Mouse (Mus musculus) liver, adult 2 months (tissue): ENCODE results near the gene Armh4. TPM values are rescaled to one million over a fixed set of nuclear protein-coding genes. Genes with fewer than 3 reads are reported as not detected.

Source experiments
- DNase-seq: peaks from one replicate; pipeline ENCODE4 v3.0.0-alpha.2; 2011; ENCODE audit warnings: low read depth, low spot score; ENCODE audit errors: extremely low read depth
- H3K27ac ChIP-seq: fragments of 200-500 bp; replicated peaks from 2 replicates; pipeline ENCODE4 v1.5.1; 2012; ENCODE audit warnings: low read depth, mild to moderate bottlenecking, control low read depth, inconsistent platforms, low read length; ENCODE audit not compliant: insufficient read depth
- H3K27me3 ChIP-seq: fragments of 200-500 bp; 2 replicates; pipeline ENCODE4 v1.6.1; 2012; ENCODE audit warnings: mild to moderate bottlenecking, moderate library complexity, low read length, inconsistent platforms; ENCODE audit not compliant: control insufficient read depth, insufficient read depth
- H3K36me3 ChIP-seq: fragments of 200-500 bp; 2 replicates; pipeline ENCODE4 v1.6.1; 2012; ENCODE audit warnings: low read length, inconsistent platforms; ENCODE audit not compliant: control insufficient read depth, insufficient read depth
- H3K4me1 ChIP-seq: fragments of 200-500 bp; 2 replicates; pipeline ENCODE4 v1.6.1; 2011; ENCODE audit warnings: low read length; ENCODE audit not compliant: control insufficient read depth, insufficient read depth
- H3K4me3 ChIP-seq: fragments of 200-500 bp; 2 replicates; pipeline ENCODE4 v1.5.1; 2011; ENCODE audit warnings: low read depth, mild to moderate bottlenecking, control low read depth, low read length, moderate library complexity; ENCODE audit not compliant: insufficient read depth
- H3K79me2 ChIP-seq: fragments of 200-500 bp; 2 replicates; pipeline ENCODE4 v1.6.1; 2012; ENCODE audit warnings: inconsistent platforms, mild to moderate bottlenecking, low read length, moderate library complexity; ENCODE audit not compliant: control insufficient read depth, insufficient read depth
- H3K9ac ChIP-seq: fragments of 200-500 bp; 2 replicates; pipeline ENCODE4 v1.6.1; 2012; ENCODE audit warnings: low read depth, mild to moderate bottlenecking, control low read depth, inconsistent platforms, low read length
- CTCF ChIP-seq: fragments of 200-500 bp; IDR thresholded peaks from 2 replicates; pipeline ENCODE4 v1.5.1; 2011; ENCODE audit warnings: low read depth, low read length, control low read depth
- POLR2A ChIP-seq: fragments of 200-500 bp; IDR thresholded peaks from 2 replicates; pipeline ENCODE4 v1.6.1; 2011; ENCODE audit warnings: low read length, control low read depth; ENCODE audit not compliant: insufficient read depth; ENCODE audit errors: extremely low read depth
- WGBS: fragments of 180-500 bp; shearing (Covaris S2); methylation state at CpG from one replicate; pipeline ENCODE4 v1.1.7; 2018; 5-methylcytosine and 5-hydroxymethylcytosine counted together
- polyA plus RNA-seq: library from polyadenylated mRNA; depleted of rRNA; stranded (reverse); fragments of >200 nt; gene quantifications from 2 replicates; pipeline ENCODE4 v1.2.3, GENCODE M21; 2012
- total RNA-seq: library from RNA; depleted of rRNA; stranded (reverse); fragments of >200 nt; gene quantifications from 2 replicates; pipeline ENCODE4 v1.2.3, GENCODE M21; 2014

Gene Armh4
- total and polyA plus RNA-seq, 2 experiments = 0.02 to 0.09 TPM

- Histone ChIP-seq H3K9ac (no peak overlapping the region), H3K79me2 (no peaks in the 10 kb centered on the region), H3K27me3 (no peaks in the 10 kb centered on the region), H3K27ac (no peak overlapping the region), H3K4me1 (no peaks in the 10 kb centered on the region), H3K4me3 (no peak overlapping the region), H3K36me3 (no peaks in the 10 kb centered on the region)
- TF ChIP-seq POLR2A = no peak
- no peak for TF ChIP-seq CTCF
- WGBS = 81% methylated on average over 7 of the region's 7 CpGs
- DNase-seq = no peak
Observed at GRCm38 (mm10) chr14:49739328-49739727, 43.9 kb downstream of the Armh4 start.

GRCm38 (mm10) chr14:49738441-49739088 is 44.6 kb downstream of the Armh4 start:
- no peaks in the 10 kb centered on the region for H3K4me1 ChIP-seq
- DNase-seq = no peak
- H3K9ac ChIP-seq = no peak overlapping the region
- H3K36me3 ChIP-seq = no peaks in the 10 kb centered on the region
- no peaks in the 10 kb centered on the region for H3K79me2 ChIP-seq
- H3K4me3 ChIP-seq = no peak overlapping the region
- H3K27me3 ChIP-seq = no peaks in the 10 kb centered on the region
- WGBS = 39% methylated on average over 2 of the region's 2 CpGs
- no peak for TF ChIP-seq POLR2A
- TF ChIP-seq CTCF = no peak
- no peak overlapping the region for H3K27ac ChIP-seq

GRCm38 (mm10) chr14:49733950-49734349 is 49.2 kb downstream of the Armh4 start:
- H3K27me3 ChIP-seq = no peaks in the 10 kb centered on the region
- TF ChIP-seq CTCF (peak; percentile 30; the same call in 1 of the 2 replicates), POLR2A (no peak)
- no peak overlapping the region for H3K27ac ChIP-seq
- no peak overlapping the region for H3K9ac ChIP-seq
- H3K4me3 ChIP-seq = no peak overlapping the region
- DNase-seq = peak; percentile 3
- no peaks in the 10 kb centered on the region for H3K79me2 ChIP-seq
- H3K4me1 ChIP-seq = no peaks in the 10 kb centered on the region
- no peaks in the 10 kb centered on the region for H3K36me3 ChIP-seq

- Histone ChIP-seq H3K9ac (no peak overlapping the region), H3K27ac (no peak overlapping the region), H3K27me3 (no peaks in the 10 kb centered on the region), H3K79me2 (no peaks in the 10 kb centered on the region), H3K4me1 (no peaks in the 10 kb centered on the region), H3K4me3 (no peak overlapping the region), H3K36me3 (no peaks in the 10 kb centered on the region)
- DNase-seq = no peak
- 28% methylated on average over 4 of the region's 4 CpGs for WGBS
- TF ChIP-seq CTCF = peak; percentile 28; the same call in 1 of the 2 replicates
- TF ChIP-seq POLR2A = no peak
Observed at GRCm38 (mm10) chr14:49723361-49724054, 59.7 kb downstream of the Armh4 start.

GRCm38 (mm10) chr14:49722782-49723181 is 60.4 kb downstream of the Armh4 start:
- H3K4me1 ChIP-seq = no peaks in the 10 kb centered on the region
- WGBS = 56% methylated on average over 3 of the region's 3 CpGs

GRCm38 (mm10) chr14:49721281-49721680 is 61.9 kb downstream of the Armh4 start:
- no peak for DNase-seq
- Histone ChIP-seq H3K4me3 (no peak overlapping the region), H3K27me3 (no peaks in the 10 kb centered on the region), H3K4me1 (no peaks in the 10 kb centered on the region), H3K27ac (no peak overlapping the region), H3K9ac (no peak overlapping the region), H3K36me3 (no peaks in the 10 kb centered on the region), H3K79me2 (no peaks in the 10 kb centered on the region)
- TF ChIP-seq CTCF (no peak), POLR2A (no peak)
- 79% methylated on average over 1 of the region's 1 CpGs for WGBS

More at GRCm38 (mm10) chr14:49722782-49723181, 60.4 kb downstream of the Armh4 start:
- Histone ChIP-seq H3K79me2 (no peaks in the 10 kb centered on the region), H3K36me3 (no peaks in the 10 kb centered on the region), H3K4me3 (no peak overlapping the region), H3K9ac (no peak overlapping the region), H3K27ac (no peak overlapping the region), H3K27me3 (no peaks in the 10 kb centered on the region)
- no peak for TF ChIP-seq CTCF
- TF ChIP-seq POLR2A = no peak
- no peak for DNase-seq
